Mouse (Mus musculus) hindbrain, embryonic 11.5 days (tissue): ENCODE results near the gene Ppp1r14b. TPM values are rescaled to one million over a fixed set of nuclear protein-coding genes. Genes with fewer than 3 reads are reported as not detected.

Experiments
- ATAC-seq: fragments of 200-750 bp; cut with Nextera tagmentation; 2 replicates; pipeline ENCODE4 v1.8.0; 2017; ENCODE audit warnings: mild to moderate bottlenecking, moderate TSS enrichment, moderate library complexity; ENCODE audit not compliant: low FRiP score
- DNase-seq: peaks from one replicate; pipeline ENCODE4 v3.0.0-alpha.2; 2015; ENCODE audit warnings: low spot score
- H3K27ac ChIP-seq: fragments of 300-500 bp; sonication (generic); 2 replicates; pipeline ENCODE4 v1.5.1; 2014; ENCODE audit warnings: mild to moderate bottlenecking, low read depth, low read length
- H3K27me3 ChIP-seq: fragments of 300-500 bp; sonication (generic); 2 replicates; pipeline ENCODE4 v1.6.1; 2014; ENCODE audit warnings: mild to moderate bottlenecking, low read length, moderate library complexity, mixed read lengths; ENCODE audit not compliant: control insufficient read depth, insufficient read depth
- H3K36me3 ChIP-seq: fragments of 300-500 bp; sonication (generic); 2 replicates; pipeline ENCODE4 v1.6.1; 2014; ENCODE audit warnings: mild to moderate bottlenecking, low read length, moderate library complexity, mixed read lengths; ENCODE audit not compliant: control insufficient read depth, insufficient read depth
- H3K4me1 ChIP-seq: fragments of 300-500 bp; sonication (generic); replicated peaks from 2 replicates; pipeline ENCODE4 v1.6.1; 2014; ENCODE audit warnings: low read length, mixed read lengths; ENCODE audit not compliant: control insufficient read depth, insufficient read depth
- H3K4me2 ChIP-seq: fragments of 300-500 bp; sonication (generic); replicated peaks from 2 replicates; pipeline ENCODE4 v1.6.1; 2014; ENCODE audit warnings: mild to moderate bottlenecking, low read depth, low read length
- H3K4me3 ChIP-seq: fragments of 300-500 bp; sonication (generic); 2 replicates; pipeline ENCODE4 v1.5.1; 2014; ENCODE audit warnings: low read depth, low read length
- H3K9ac ChIP-seq: fragments of 300-500 bp; sonication (generic); 2 replicates; pipeline ENCODE4 v1.6.1; 2014; ENCODE audit warnings: low read depth, low read length
- H3K9me3 ChIP-seq: fragments of 300-500 bp; sonication (generic); 2 replicates; pipeline ENCODE4 v1.6.1; 2016; ENCODE audit warnings: low read length; ENCODE audit not compliant: control insufficient read depth
- WGBS: fragments of 180-500 bp; shearing (Covaris S2); extraction: QIAGEN DNeasy Blood & Tissue Kit; methylation state at CpG from one replicate; pipeline ENCODE4 v1.1.7; 2014; 5-methylcytosine and 5-hydroxymethylcytosine counted together
- polyA plus RNA-seq: library from polyadenylated mRNA; unstranded; fragments of >200 nt; fragmentation: Nextera tagmentation; extraction: Ambion mirVana; gene quantifications from 2 replicates; pipeline ENCODE4 v1.2.1, GENCODE M21; 2014

The Ppp1r14b gene
- polyA plus RNA-seq, 1 experiment from 2014 or later: 180 TPM

GRCm38 (mm10) chr19:6941372-6942248, 33.2 kb upstream of the Ppp1r14b start, which contains the start of gene Bad:
TSS of gene Bad (plus strand) at chr19:6941861.
- Histone ChIP-seq H3K4me3 (peak within 1 kb of the TSS; percentile 69), H3K36me3 (no peaks in the 10 kb centered on the region), H3K27ac (peak within 1 kb of the TSS; percentile 93), H3K9ac (peak within 1 kb of the TSS; percentile 88), H3K4me2 (peak within 1 kb of the TSS; percentile 99), H3K4me1 (peaks cover 7% of the 10 kb centered on the region), H3K9me3 (no peaks in the 10 kb centered on the region), H3K27me3 (no peaks in the 10 kb centered on the region)
- ATAC-seq (peak; percentile 85), DNase-seq (peak; percentile 98)
- under 1% methylated on average over 80 of the region's 83 CpGs for WGBS

- H3K9ac ChIP-seq: peak within 1 kb of the TSS; percentile 88
- peaks cover 7% of the 10 kb centered on the region for H3K4me1 ChIP-seq
- under 1% methylated on average over 26 of the region's 27 CpGs for WGBS
- no peaks in the 10 kb centered on the region for H3K27me3 ChIP-seq
- no peaks in the 10 kb centered on the region for H3K36me3 ChIP-seq
- DNase-seq (peak; percentile 88), ATAC-seq (peak; percentile 83)
- H3K27ac ChIP-seq: peak within 1 kb of the TSS; percentile 93
- peak within 1 kb of the TSS; percentile 69 for H3K4me3 ChIP-seq
- H3K4me2 ChIP-seq: peak within 1 kb of the TSS; percentile 99
- no peaks in the 10 kb centered on the region for H3K9me3 ChIP-seq
Observed at GRCm38 (mm10) chr19:6942249-6942691, 32.5 kb upstream of the Ppp1r14b start, which contains the start of gene Gpr137. TSS of gene Gpr137 (minus strand) at chr19:6942480.

DNA sequence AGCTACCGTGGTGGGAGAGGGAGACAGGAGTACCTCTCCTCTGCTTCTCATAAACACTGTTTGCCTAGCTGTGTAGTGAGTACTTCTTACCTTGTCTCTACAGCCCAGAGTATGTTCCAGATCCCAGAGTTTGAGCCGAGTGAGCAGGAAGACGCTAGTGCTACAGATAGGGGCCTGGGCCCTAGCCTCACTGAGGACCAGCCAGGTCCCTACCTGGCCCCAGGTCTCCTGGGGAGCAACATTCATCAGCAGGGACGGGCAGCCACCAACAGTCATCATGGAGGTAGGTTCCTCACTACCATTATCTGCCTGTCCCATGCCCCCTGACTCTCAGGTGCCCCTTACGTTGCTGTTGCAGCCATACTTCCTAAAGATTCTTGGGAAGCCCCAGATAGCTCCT, 32.0 kb upstream of the Ppp1r14b start:
- Histone ChIP-seq H3K4me1 (peaks cover 7% of the 10 kb centered on the region), H3K36me3 (no peaks in the 10 kb centered on the region), H3K9me3 (no peaks in the 10 kb centered on the region), H3K27me3 (no peaks in the 10 kb centered on the region), H3K9ac (peak overlapping the region; percentile 86), H3K4me3 (peak overlapping the region; percentile 69), H3K4me2 (peak overlapping the region; percentile 99), H3K27ac (peak overlapping the region; percentile 93; the same call in 1 of the 2 replicates)
- 26% methylated on average over 5 of the region's 5 CpGs for WGBS
- ATAC-seq (no peak; the same call in none of the 2 replicates), DNase-seq (no peak)

- DNase-seq: no peak
- H3K9me3 ChIP-seq: no peaks in the 10 kb centered on the region
- H3K4me1 ChIP-seq: peaks cover 7% of the 10 kb centered on the region
- H3K4me2 ChIP-seq: no peak overlapping the region
- no peaks in the 10 kb centered on the region for H3K27me3 ChIP-seq
- no peak overlapping the region for H3K27ac ChIP-seq
- no peaks in the 10 kb centered on the region for H3K36me3 ChIP-seq
- no peak for ATAC-seq
- H3K9ac ChIP-seq: no peak overlapping the region
- no peak overlapping the region for H3K4me3 ChIP-seq
- 95% methylated on average over 6 of the region's 6 CpGs for WGBS
Observed at GRCm38 (mm10) chr19:6943709-6944108, 31.1 kb upstream of the Ppp1r14b start.

DNA sequence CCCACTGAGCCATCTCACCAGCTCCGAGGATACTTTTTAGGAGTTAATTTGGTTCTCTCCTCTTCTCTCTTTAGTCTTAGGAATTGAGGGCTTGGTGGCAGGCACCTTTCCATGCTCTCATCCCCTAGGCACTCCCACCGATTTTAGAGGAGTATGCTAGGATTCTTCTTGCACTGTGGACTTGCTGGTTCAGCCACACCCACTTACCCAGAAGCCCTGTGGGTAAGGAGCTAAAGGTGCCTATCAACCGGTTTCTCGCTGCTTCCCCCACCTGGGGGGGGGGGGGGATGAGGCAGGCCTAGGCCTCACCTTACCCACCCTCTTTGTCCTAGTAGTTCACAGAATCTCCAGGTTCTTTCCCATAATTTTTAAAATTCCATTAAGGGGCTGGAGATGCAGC, 27.0 kb upstream of the Ppp1r14b start:
- H3K4me1 ChIP-seq: peaks cover 11% of the 10 kb centered on the region; the same call in 1 of the 2 replicates
- H3K27me3 ChIP-seq: no peaks in the 10 kb centered on the region; the same call in 1 of the 2 replicates
- H3K9me3 ChIP-seq: no peaks in the 10 kb centered on the region
- no peak for ATAC-seq
- WGBS: 50% methylated on average over 4 of the region's 4 CpGs
- H3K36me3 ChIP-seq: 0 out of 2 replicates have a peak, but pooled peaks cover 1% of the 10 kb centered on the region
- H3K4me2 ChIP-seq: no peak overlapping the region
- no peak overlapping the region for H3K4me3 ChIP-seq
- no peak for DNase-seq
- no peak overlapping the region for H3K9ac ChIP-seq
- H3K27ac ChIP-seq: no peak overlapping the region

GRCm38 (mm10) chr19:6948186-6948585, 26.6 kb upstream of the Ppp1r14b start:
- H3K4me3 ChIP-seq: no peak overlapping the region; the same call in 1 of the 2 replicates
- H3K27me3 ChIP-seq: no peaks in the 10 kb centered on the region; the same call in 1 of the 2 replicates
- DNase-seq: no peak
- 78% methylated on average over 4 of the region's 4 CpGs for WGBS
- H3K9ac ChIP-seq: no peak overlapping the region
- peaks cover 12% of the 10 kb centered on the region; the same call in 1 of the 2 replicates for H3K4me1 ChIP-seq
- no peak for ATAC-seq
- 0 out of 2 replicates have a peak, but pooled peaks cover 2% of the 10 kb centered on the region for H3K36me3 ChIP-seq
- H3K27ac ChIP-seq: no peak overlapping the region
- H3K9me3 ChIP-seq: no peaks in the 10 kb centered on the region
- H3K4me2 ChIP-seq: no peak overlapping the region

GRCm38 (mm10) chr19:6949532-6949931, 25.2 kb upstream of the Ppp1r14b start:
- DNase-seq (no peak), ATAC-seq (no peak)
- peaks cover 12% of the 10 kb centered on the region; the same call in 1 of the 2 replicates for H3K4me1 ChIP-seq
- 0 out of 2 replicates have a peak, but pooled peaks cover 2% of the 10 kb centered on the region for H3K36me3 ChIP-seq
- 0 out of 2 replicates have a peak overlapping the region, but pooled peaks have one; percentile 66 for H3K4me3 ChIP-seq
- peak overlapping the region; percentile 4; the same call in 1 of the 2 replicates for H3K9ac ChIP-seq
- H3K9me3 ChIP-seq: no peaks in the 10 kb centered on the region
- no peaks in the 10 kb centered on the region; the same call in 1 of the 2 replicates for H3K27me3 ChIP-seq
- no peak overlapping the region for H3K27ac ChIP-seq
- 93% methylated on average over 5 of the region's 5 CpGs for WGBS
- H3K4me2 ChIP-seq: no peak overlapping the region

DNA sequence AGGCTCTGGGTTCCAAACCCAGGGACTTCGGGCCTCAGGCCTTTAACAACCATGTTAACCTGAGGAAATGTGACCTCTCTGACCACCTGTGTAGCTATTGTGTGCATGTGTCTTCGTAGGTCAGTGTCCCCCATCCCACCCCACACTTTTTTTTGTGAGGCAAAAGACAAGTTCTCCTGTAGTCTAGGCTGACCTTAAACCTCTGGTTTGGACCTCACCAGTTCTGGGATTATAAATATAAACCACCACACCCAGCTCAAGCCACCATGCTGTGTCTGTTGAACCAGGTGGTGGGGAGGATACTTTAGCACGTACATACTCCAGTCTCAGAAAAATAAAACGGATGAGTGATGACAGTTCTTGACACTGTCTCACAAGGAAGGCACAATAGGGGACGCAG, 24.8 kb upstream of the Ppp1r14b start:
- Histone ChIP-seq H3K36me3 (0 out of 2 replicates have a peak, but pooled peaks cover 2% of the 10 kb centered on the region), H3K9me3 (no peaks in the 10 kb centered on the region), H3K4me3 (peak overlapping the region; percentile 66), H3K27me3 (no peaks in the 10 kb centered on the region; the same call in 1 of the 2 replicates), H3K4me1 (peaks cover 12% of the 10 kb centered on the region; the same call in 1 of the 2 replicates), H3K27ac (0 out of 2 replicates have a peak overlapping the region, but pooled peaks have one; percentile 98), H3K9ac (peak overlapping the region; percentile 88), H3K4me2 (peak overlapping the region; percentile 71)
- no peak for ATAC-seq
- 59% methylated on average over 5 of the region's 5 CpGs for WGBS
- DNase-seq: no peak
